ENCODE assay signal across 10 mouse cellular contexts in genomic region chr16:97286717-97287116, GRCm38 (mm10).
A peak's percentile ranks its signal among the peaks of the same experiment; 100 is the strongest.
DNase-seq lines count a peak whose midpoint lies in the region; ATAC-seq lines count a peak whose summit lies in the region.
"Had no signal": no experiment of that assay in that cellular context is flagged by ENCODE, and none has a peak within 500 bp of the region (broad histone marks: within the 10 kb centered on the region; RNA-seq: fewer than 3 reads in every experiment).

No protein-coding gene starts in this region.

- H3K4me3 ChIP-seq in kidney, embryonic 14.5 days (ENCODE audit: low read length) = no peak overlapping the region
- H3K4me3 ChIP-seq: limb, embryonic 13.5 days; midbrain, embryonic 13.5 days had no signal

- H3K4me2 ChIP-seq in kidney, embryonic 14.5 days (replicated peaks; ENCODE audit: low read depth, low read length) = no peak overlapping the region
- H3K4me2 ChIP-seq: limb, embryonic 13.5 days; midbrain, embryonic 13.5 days had no signal

- no peak overlapping the region for H3K27ac ChIP-seq in kidney, embryonic 14.5 days (ENCODE audit: low read depth, low read length)
- H3K27ac ChIP-seq: limb, embryonic 13.5 days; midbrain, embryonic 13.5 days had no signal

- H3K36me3 ChIP-seq in kidney, embryonic 14.5 days (ENCODE audit: control insufficient read depth, insufficient read depth, low read length) = no peaks in the 10 kb centered on the region
- H3K36me3 ChIP-seq: limb, embryonic 13.5 days; midbrain, embryonic 13.5 days had no signal

- 23% methylated on average over 3 of the region's 3 CpGs for WGBS in kidney, embryonic 14.5 days

- no peak overlapping the region for H3K9ac ChIP-seq in kidney, embryonic 14.5 days (ENCODE audit: low read depth, low read length)
- H3K9ac ChIP-seq: limb, embryonic 13.5 days; midbrain, embryonic 13.5 days had no signal

- H3K27me3 ChIP-seq in kidney, embryonic 14.5 days (ENCODE audit: control insufficient read depth, insufficient read depth, low read length) = no peaks in the 10 kb centered on the region
- H3K27me3 ChIP-seq: limb, embryonic 13.5 days; midbrain, embryonic 13.5 days had no signal

- no peaks in the 10 kb centered on the region for H3K4me1 ChIP-seq in kidney, embryonic 14.5 days (ENCODE audit: control insufficient read depth, insufficient read depth, low read length)
- H3K4me1 ChIP-seq: limb, embryonic 13.5 days had no signal

- DNase-seq in cerebellum, postnatal 14 days = peak; percentile 24 to 47
- DNase-seq in cerebellum, postnatal 25 days = no peak
- DNase-seq in kidney, postnatal 10 days = peak; percentile 44
- DNase-seq in layer of hippocampus, adult 8-10 months (ENCODE audit: low spot score in 2 of 2) = peak; percentile 63 to 68
- peak; percentile 73 for DNase-seq in right cerebral cortex, postnatal 14 days
- DNase-seq in ovary, adult 18-20 months (ENCODE audit: low spot score) = no peak

- ATAC-seq in kidney, embryonic 14.5 days (ENCODE audit: low FRiP score, low TSS enrichment) = no peak
- ATAC-seq in erythroblast, adult 5-6 weeks (replicated peaks; ENCODE audit: low FRiP score, poor library complexity, severe bottlenecking) = no peak
- ATAC-seq: midbrain, embryonic 13.5 days had no signal

- no peaks in the 10 kb centered on the region for H3K9me3 ChIP-seq in kidney, embryonic 14.5 days (ENCODE audit: control insufficient read depth, low read length)
- H3K9me3 ChIP-seq: limb, embryonic 13.5 days; midbrain, embryonic 13.5 days had no signal

Comparison
In these comparisons a context has a peak if more than half of its experiments do, and no peak if none do; other contexts are left out.
1. DNase-seq: peak in cerebellum, postnatal 14 days (2 of 2), kidney, postnatal 10 days (single experiment), layer of hippocampus, adult 8-10 months (2 of 2) and right cerebral cortex, postnatal 14 days (single experiment); none in cerebellum, postnatal 25 days (0 of 2) and ovary, adult 18-20 months (single experiment).